Mouse (Mus musculus) liver, adult 2 months (tissue): Measurements from ENCODE around the gene Tshb. TPM values are rescaled to one million over a fixed set of nuclear protein-coding genes. Genes with fewer than 3 reads are reported as not detected.

Experiments used
- DNase-seq: peaks from one replicate; pipeline ENCODE4 v3.0.0-alpha.2; 2011; ENCODE audit warnings: low read depth, low spot score; ENCODE audit errors: extremely low read depth
- H3K27ac ChIP-seq: fragments of 200-500 bp; replicated peaks from 2 replicates; pipeline ENCODE4 v1.5.1; 2012; ENCODE audit warnings: low read depth, mild to moderate bottlenecking, control low read depth, inconsistent platforms, low read length; ENCODE audit not compliant: insufficient read depth
- H3K27me3 ChIP-seq: fragments of 200-500 bp; 2 replicates; pipeline ENCODE4 v1.6.1; 2012; ENCODE audit warnings: mild to moderate bottlenecking, moderate library complexity, low read length, inconsistent platforms; ENCODE audit not compliant: control insufficient read depth, insufficient read depth
- H3K36me3 ChIP-seq: fragments of 200-500 bp; 2 replicates; pipeline ENCODE4 v1.6.1; 2012; ENCODE audit warnings: low read length, inconsistent platforms; ENCODE audit not compliant: control insufficient read depth, insufficient read depth
- H3K4me1 ChIP-seq: fragments of 200-500 bp; 2 replicates; pipeline ENCODE4 v1.6.1; 2011; ENCODE audit warnings: low read length; ENCODE audit not compliant: control insufficient read depth, insufficient read depth
- H3K4me3 ChIP-seq: fragments of 200-500 bp; 2 replicates; pipeline ENCODE4 v1.5.1; 2011; ENCODE audit warnings: low read depth, mild to moderate bottlenecking, control low read depth, low read length, moderate library complexity; ENCODE audit not compliant: insufficient read depth
- H3K79me2 ChIP-seq: fragments of 200-500 bp; 2 replicates; pipeline ENCODE4 v1.6.1; 2012; ENCODE audit warnings: inconsistent platforms, mild to moderate bottlenecking, low read length, moderate library complexity; ENCODE audit not compliant: control insufficient read depth, insufficient read depth
- H3K9ac ChIP-seq: fragments of 200-500 bp; 2 replicates; pipeline ENCODE4 v1.6.1; 2012; ENCODE audit warnings: low read depth, mild to moderate bottlenecking, control low read depth, inconsistent platforms, low read length
- CTCF ChIP-seq: fragments of 200-500 bp; IDR thresholded peaks from 2 replicates; pipeline ENCODE4 v1.5.1; 2011; ENCODE audit warnings: low read depth, low read length, control low read depth
- POLR2A ChIP-seq: fragments of 200-500 bp; IDR thresholded peaks from 2 replicates; pipeline ENCODE4 v1.6.1; 2011; ENCODE audit warnings: low read length, control low read depth; ENCODE audit not compliant: insufficient read depth; ENCODE audit errors: extremely low read depth
- WGBS: fragments of 180-500 bp; shearing (Covaris S2); methylation state at CpG from one replicate; pipeline ENCODE4 v1.1.7; 2018; 5-methylcytosine and 5-hydroxymethylcytosine counted together
- polyA plus RNA-seq: library from polyadenylated mRNA; depleted of rRNA; stranded (reverse); fragments of >200 nt; gene quantifications from 2 replicates; pipeline ENCODE4 v1.2.3, GENCODE M21; 2012
- total RNA-seq: library from RNA; depleted of rRNA; stranded (reverse); fragments of >200 nt; gene quantifications from 2 replicates; pipeline ENCODE4 v1.2.3, GENCODE M21; 2014

Gene Tshb
- total and polyA plus RNA-seq, 2 experiments = not detected

DNA sequence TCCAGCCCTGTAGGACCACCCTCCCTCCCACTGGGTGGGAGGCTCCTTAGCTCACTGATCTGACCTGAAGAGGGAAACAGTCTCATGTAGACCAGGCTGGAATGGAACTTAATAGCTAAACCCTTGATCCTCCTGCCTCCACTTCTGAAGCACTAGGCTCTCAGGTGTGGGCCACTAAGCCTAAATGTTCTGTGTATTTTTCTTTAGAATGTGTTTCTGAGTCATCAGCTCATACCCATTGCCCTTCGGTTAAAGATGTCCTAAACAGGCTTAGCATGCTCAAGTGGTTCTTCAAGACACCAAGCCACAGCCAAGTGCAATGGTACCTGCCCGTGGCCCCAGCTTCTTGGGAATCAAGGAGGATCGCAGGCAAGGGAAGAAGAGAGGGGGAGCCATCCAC, 31.0 kb downstream of the Tshb start:
- Histone ChIP-seq H3K4me3 (no peak overlapping the region), H3K27ac (no peak overlapping the region), H3K27me3 (no peaks in the 10 kb centered on the region), H3K36me3 (no peaks in the 10 kb centered on the region), H3K79me2 (no peaks in the 10 kb centered on the region), H3K4me1 (no peaks in the 10 kb centered on the region), H3K9ac (no peak overlapping the region)
- no peak for DNase-seq
- 96% methylated on average over 3 of the region's 3 CpGs for WGBS
- no peak for TF ChIP-seq POLR2A
- no peak for TF ChIP-seq CTCF

- DNase-seq = no peak
- Histone ChIP-seq H3K4me1 (no peaks in the 10 kb centered on the region), H3K27me3 (no peaks in the 10 kb centered on the region), H3K79me2 (no peaks in the 10 kb centered on the region), H3K9ac (no peak overlapping the region), H3K27ac (no peak overlapping the region), H3K4me3 (no peak overlapping the region), H3K36me3 (no peaks in the 10 kb centered on the region)
- 70% methylated on average over 5 of the region's 5 CpGs for WGBS
- TF ChIP-seq CTCF (no peak), POLR2A (no peak)
Measured at GRCm38 (mm10) chr3:102751136-102751535, 31.4 kb downstream of the Tshb start.

- no peaks in the 10 kb centered on the region for H3K36me3 ChIP-seq
- 81% methylated on average over 5 of the region's 5 CpGs for WGBS
- H3K79me2 ChIP-seq = no peaks in the 10 kb centered on the region
- no peak for DNase-seq
- TF ChIP-seq CTCF (no peak), POLR2A (no peak)
- no peak overlapping the region for H3K9ac ChIP-seq
- H3K27ac ChIP-seq = no peak overlapping the region
- H3K27me3 ChIP-seq = no peaks in the 10 kb centered on the region
- H3K4me1 ChIP-seq = no peaks in the 10 kb centered on the region
- H3K4me3 ChIP-seq = no peak overlapping the region
Measured at GRCm38 (mm10) chr3:102748686-102749085, 33.8 kb downstream of the Tshb start.

GRCm38 (mm10) chr3:102748038-102748437, 34.5 kb downstream of the Tshb start:
- H3K27me3 ChIP-seq = no peaks in the 10 kb centered on the region
- no peak for DNase-seq
- H3K27ac ChIP-seq = no peak overlapping the region
- H3K36me3 ChIP-seq = no peaks in the 10 kb centered on the region
- H3K9ac ChIP-seq = no peak overlapping the region
- WGBS = 78% methylated on average over 3 of the region's 3 CpGs
- no peaks in the 10 kb centered on the region for H3K4me1 ChIP-seq
- H3K4me3 ChIP-seq = no peak overlapping the region
- no peak for TF ChIP-seq POLR2A
- TF ChIP-seq CTCF = no peak
- no peaks in the 10 kb centered on the region for H3K79me2 ChIP-seq

DNA sequence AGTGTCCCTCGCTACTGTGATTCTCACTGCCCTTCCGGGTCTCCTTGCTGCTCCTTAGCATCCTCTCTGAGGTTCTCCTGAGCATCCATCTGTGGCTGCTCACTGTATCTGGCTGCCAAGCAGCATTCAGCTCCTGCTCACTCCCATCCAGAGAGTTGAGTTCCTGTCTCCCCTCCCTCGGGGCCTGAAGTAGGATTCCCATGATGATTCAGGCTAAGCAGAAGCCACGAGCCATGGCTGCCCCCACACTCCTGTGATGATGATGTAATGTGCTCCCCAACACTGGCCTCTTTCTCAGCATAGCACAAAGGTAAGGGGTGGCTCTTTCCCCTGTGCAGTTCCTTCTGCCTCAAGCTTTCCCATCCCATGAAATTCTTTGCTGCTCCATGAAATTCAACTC, 36.3 kb downstream of the Tshb start:
- Histone ChIP-seq H3K27me3 (no peaks in the 10 kb centered on the region), H3K4me1 (no peaks in the 10 kb centered on the region), H3K79me2 (no peaks in the 10 kb centered on the region), H3K36me3 (no peaks in the 10 kb centered on the region), H3K27ac (no peak overlapping the region), H3K9ac (no peak overlapping the region), H3K4me3 (no peak overlapping the region)
- 85% methylated on average over 4 of the region's 4 CpGs for WGBS
- TF ChIP-seq POLR2A = no peak
- no peak for TF ChIP-seq CTCF
- DNase-seq = no peak

DNA sequence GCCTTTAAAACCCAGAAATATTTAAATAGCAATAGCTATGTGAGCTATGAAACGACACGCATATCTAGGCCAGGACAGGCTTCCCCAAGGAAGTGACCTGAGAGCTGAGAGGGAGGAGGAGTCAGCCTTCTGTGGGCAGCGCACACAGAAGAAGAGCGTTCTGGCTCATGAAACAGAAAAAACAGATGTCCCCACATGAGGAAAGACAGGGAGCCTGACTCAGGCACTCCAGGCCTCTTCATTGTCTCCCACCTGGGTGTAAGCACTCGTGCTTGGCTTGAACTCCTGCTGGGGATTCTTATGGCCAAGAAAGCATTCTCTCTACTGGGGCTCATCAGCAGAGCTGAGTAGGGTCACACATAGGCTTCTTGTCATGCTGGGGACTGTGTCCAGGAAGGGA, 37.9 kb downstream of the Tshb start:
- Histone ChIP-seq H3K79me2 (no peaks in the 10 kb centered on the region), H3K36me3 (no peaks in the 10 kb centered on the region), H3K4me3 (no peak overlapping the region), H3K27me3 (no peaks in the 10 kb centered on the region), H3K27ac (no peak overlapping the region), H3K9ac (no peak overlapping the region), H3K4me1 (no peaks in the 10 kb centered on the region)
- TF ChIP-seq POLR2A = no peak
- no peak for TF ChIP-seq CTCF
- WGBS = 72% methylated on average over 5 of the region's 5 CpGs
- no peak for DNase-seq
